Mouse (Mus musculus) ES-Bruce4 (cell line): ENCODE results near the gene Foxp2. TPM values are rescaled to one million over a fixed set of nuclear protein-coding genes. Genes with fewer than 3 reads are reported as not detected.

Experiments used
- H3K27ac ChIP-seq: 2 replicates; pipeline ENCODE4 v1.5.1; 2012; ENCODE audit warnings: low read length, inconsistent platforms; ENCODE audit not compliant: insufficient read depth
- H3K27me3 ChIP-seq: 2 replicates; pipeline ENCODE4 v1.6.1; 2012; ENCODE audit warnings: mild to moderate bottlenecking, low read length, inconsistent platforms; ENCODE audit not compliant: control insufficient read depth, poor library complexity, insufficient read depth, severe bottlenecking
- H3K36me3 ChIP-seq: 2 replicates; pipeline ENCODE4 v1.6.1; 2012; ENCODE audit warnings: inconsistent platforms, mild to moderate bottlenecking, low read length, moderate library complexity; ENCODE audit not compliant: control insufficient read depth, poor library complexity, insufficient read depth, severe bottlenecking
- H3K4me1 ChIP-seq: one replicate; pipeline ENCODE4 v1.8.1; 2011; ENCODE audit warnings: low read length; ENCODE audit not compliant: control insufficient read depth, insufficient read depth
- H3K4me3 ChIP-seq: 2 replicates; pipeline ENCODE4 v1.5.1; 2011; ENCODE audit warnings: low read depth, mild to moderate bottlenecking, low read length
- H3K9ac ChIP-seq: 2 replicates; pipeline ENCODE4 v1.6.1; 2012; ENCODE audit warnings: low read depth, mild to moderate bottlenecking, inconsistent platforms; ENCODE audit not compliant: poor library complexity, severe bottlenecking
- H3K9me3 ChIP-seq: replicated peaks from 2 replicates; pipeline ENCODE4 v1.6.1; 2012; ENCODE audit warnings: mild to moderate bottlenecking, low read length, inconsistent platforms; ENCODE audit not compliant: control insufficient read depth, poor library complexity, insufficient read depth, severe bottlenecking
- CTCF ChIP-seq: IDR thresholded peaks from one replicate; pipeline ENCODE4 v1.8.1; 2011; ENCODE audit warnings: low read depth, low read length
- EP300 ChIP-seq: IDR thresholded peaks from 2 replicates; pipeline ENCODE4 v1.6.1; 2011; ENCODE audit warnings: low read depth, low read length; ENCODE audit not compliant: insufficient read depth
- POLR2A ChIP-seq: IDR thresholded peaks from one replicate; pipeline ENCODE4 v1.8.1; 2011; ENCODE audit warnings: low read length; ENCODE audit not compliant: insufficient read depth
- polyA plus RNA-seq: library from polyadenylated mRNA; stranded (reverse); fragments of >200 nt; gene quantifications from 2 replicates; pipeline ENCODE4 v1.2.4, GENCODE M21; 2011; ENCODE audit warnings: low read depth; ENCODE audit not compliant: missing spikeins, insufficient read depth, insufficient read length

The Foxp2 gene
- 1.3 and 1.5 TPM in 2 replicates for polyA plus RNA-seq

DNA sequence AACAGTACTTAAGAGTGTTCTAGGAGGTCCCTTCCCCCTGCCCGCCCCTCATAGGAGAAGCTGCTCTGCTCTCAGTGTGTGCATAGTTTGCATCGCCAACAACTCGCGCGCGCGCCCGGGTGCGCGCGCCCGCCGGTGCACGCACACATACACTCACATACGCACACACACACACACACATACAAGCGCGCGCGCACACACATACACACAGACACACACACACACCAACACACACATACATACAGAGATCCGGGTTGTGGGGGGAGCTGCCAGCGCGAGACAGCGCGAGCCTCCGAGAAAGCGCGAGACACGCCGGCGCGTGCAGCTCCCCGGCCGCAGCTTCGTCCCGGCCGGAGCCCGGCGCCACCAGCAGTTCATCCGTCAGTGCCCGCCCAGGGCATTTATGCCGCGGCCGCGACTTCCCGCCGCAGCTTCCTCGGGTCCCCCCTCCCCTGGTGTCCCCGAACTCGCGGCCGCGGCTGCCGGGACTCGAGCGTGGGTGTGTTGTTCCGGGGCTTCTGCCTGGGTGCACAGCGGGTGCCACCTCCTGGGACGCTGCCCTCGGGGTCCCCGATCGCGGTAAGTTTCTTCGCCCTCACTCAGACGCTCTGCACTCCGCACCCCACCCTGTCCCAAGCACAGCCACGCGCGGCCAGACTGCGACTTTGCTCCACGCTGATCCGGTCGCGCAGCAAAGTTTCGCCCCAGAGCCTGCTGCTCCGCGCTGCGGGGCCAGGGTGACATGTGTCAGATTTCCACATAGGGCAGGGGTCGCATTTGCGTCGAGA is at the start of gene Foxp2:
TSS of gene Foxp2 (plus strand) at position 167 of the 788 bp plus-strand sequence.
- no peak for TF ChIP-seq CTCF
- H3K9me3 ChIP-seq, result no peaks in the 10 kb centered on the region
- H3K4me3 ChIP-seq, result peak within 1 kb of the TSS; percentile 88
- H3K27ac ChIP-seq, result no peak within 1 kb of the TSS
- peak within 1 kb of the TSS; percentile 56 for H3K9ac ChIP-seq
- H3K36me3 ChIP-seq, result no peaks in the 10 kb centered on the region
- peaks cover 14% of the 10 kb centered on the region for H3K27me3 ChIP-seq
- no peaks in the 10 kb centered on the region for H3K4me1 ChIP-seq

DNA sequence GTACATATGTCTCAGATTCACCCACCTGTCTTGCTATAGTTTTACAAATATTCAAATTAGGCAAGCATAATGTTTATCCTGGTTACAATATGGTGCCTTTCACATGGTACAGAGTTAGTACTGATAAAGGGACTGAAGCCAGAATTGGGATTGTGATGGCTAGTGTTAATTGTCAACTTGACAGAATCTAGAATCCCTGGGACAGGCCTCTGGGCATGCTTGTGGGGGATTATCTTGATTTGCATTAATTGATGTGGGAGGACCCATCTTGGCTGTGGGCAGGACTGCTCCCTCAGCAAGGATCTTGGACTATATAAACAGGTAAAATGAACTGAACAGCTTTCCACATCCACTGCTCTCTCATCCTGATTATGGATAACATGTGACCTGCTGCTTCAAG is 15.9 kb upstream of the Foxp2 start:
- no peak for TF ChIP-seq CTCF
- H3K9ac ChIP-seq, result no peak overlapping the region
- no peaks in the 10 kb centered on the region for H3K9me3 ChIP-seq
- no peak overlapping the region for H3K4me3 ChIP-seq
- H3K4me1 ChIP-seq, result no peaks in the 10 kb centered on the region
- H3K27ac ChIP-seq, result no peak overlapping the region
- H3K27me3 ChIP-seq, result no peaks in the 10 kb centered on the region
- H3K36me3 ChIP-seq, result no peaks in the 10 kb centered on the region

GRCm38 (mm10) chr6:14897028-14897427 is 4.1 kb upstream of the Foxp2 start:
- Histone ChIP-seq H3K9me3 (no peaks in the 10 kb centered on the region), H3K4me3 (no peak overlapping the region), H3K36me3 (no peaks in the 10 kb centered on the region), H3K27me3 (peaks cover 11% of the 10 kb centered on the region), H3K27ac (no peak overlapping the region), H3K9ac (no peak overlapping the region), H3K4me1 (no peaks in the 10 kb centered on the region)
- TF ChIP-seq POLR2A (no peak), EP300 (no peak), CTCF (no peak)

DNA sequence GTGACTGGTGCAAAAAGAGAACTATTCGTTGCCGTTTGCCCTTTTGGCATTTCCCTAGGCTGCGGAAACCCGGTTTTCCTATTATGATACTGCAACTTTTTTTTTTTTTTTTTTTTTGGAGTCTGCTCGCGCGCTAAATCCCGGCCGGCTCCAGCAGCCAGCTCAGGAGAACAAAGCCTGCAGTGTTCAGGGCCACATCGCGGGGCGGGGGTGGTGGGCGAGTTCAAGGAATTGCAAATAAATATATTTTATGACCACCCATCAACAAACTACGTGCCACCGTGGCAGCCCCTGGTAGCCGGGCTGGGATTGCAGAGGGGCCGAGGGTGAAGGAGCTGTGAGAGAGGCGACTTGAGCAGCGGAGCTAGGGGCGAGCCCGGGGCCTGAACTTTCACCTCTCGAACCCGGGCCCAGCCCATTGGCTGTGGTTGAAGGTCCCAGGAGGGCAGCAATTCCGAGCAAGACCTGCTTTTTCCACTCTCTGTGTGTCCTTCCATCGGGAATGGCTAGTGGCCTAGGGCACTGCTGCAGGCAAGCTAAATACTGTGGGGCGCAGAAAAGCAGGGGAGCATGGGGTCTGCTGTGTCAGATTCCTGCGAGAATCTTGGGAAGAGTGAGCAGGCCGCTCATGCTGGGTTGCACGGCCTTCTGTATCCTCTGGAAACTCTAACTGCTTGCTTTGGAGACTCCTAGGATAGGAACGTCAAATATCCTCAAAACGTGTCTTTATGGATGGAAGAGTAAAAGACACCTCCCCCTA is 2.9 kb upstream of the Foxp2 start:
- H3K4me3 ChIP-seq, result peak overlapping the region; percentile 25; the same call in 1 of the 2 replicates
- H3K4me1 ChIP-seq, result no peaks in the 10 kb centered on the region
- no peaks in the 10 kb centered on the region for H3K36me3 ChIP-seq
- peaks cover 14% of the 10 kb centered on the region for H3K27me3 ChIP-seq
- no peaks in the 10 kb centered on the region for H3K9me3 ChIP-seq
- no peak overlapping the region for H3K27ac ChIP-seq
- TF ChIP-seq EP300, result no peak
- no peak for TF ChIP-seq CTCF
- no peak for TF ChIP-seq POLR2A
- H3K9ac ChIP-seq, result no peak overlapping the region

GRCm38 (mm10) chr6:14899021-14899610 is 2.0 kb upstream of the Foxp2 start:
- Histone ChIP-seq H3K4me1 (no peaks in the 10 kb centered on the region), H3K9ac (peak overlapping the region; percentile 51; the same call in 1 of the 2 replicates), H3K4me3 (peak overlapping the region; percentile 6; the same call in 1 of the 2 replicates), H3K9me3 (no peaks in the 10 kb centered on the region), H3K27me3 (peaks cover 14% of the 10 kb centered on the region), H3K27ac (no peak overlapping the region), H3K36me3 (no peaks in the 10 kb centered on the region)
- TF ChIP-seq POLR2A, result no peak
- no peak for TF ChIP-seq EP300
- no peak for TF ChIP-seq CTCF
